Mouse (Mus musculus) cerebellum, postnatal 4 days (tissue): Measurements from ENCODE around the gene Fam213b.
A peak's percentile ranks its signal among the peaks of the same experiment; 100 is the strongest.

Experiments used
- DNase-seq, 2 experiments: peaks; one replicate each; pipeline ENCODE4 v3.0.0; 2022; ENCODE audit warnings: low spot score in 2 of 2, mixed read lengths in 1 of 2

The Fam213b gene

DNA sequence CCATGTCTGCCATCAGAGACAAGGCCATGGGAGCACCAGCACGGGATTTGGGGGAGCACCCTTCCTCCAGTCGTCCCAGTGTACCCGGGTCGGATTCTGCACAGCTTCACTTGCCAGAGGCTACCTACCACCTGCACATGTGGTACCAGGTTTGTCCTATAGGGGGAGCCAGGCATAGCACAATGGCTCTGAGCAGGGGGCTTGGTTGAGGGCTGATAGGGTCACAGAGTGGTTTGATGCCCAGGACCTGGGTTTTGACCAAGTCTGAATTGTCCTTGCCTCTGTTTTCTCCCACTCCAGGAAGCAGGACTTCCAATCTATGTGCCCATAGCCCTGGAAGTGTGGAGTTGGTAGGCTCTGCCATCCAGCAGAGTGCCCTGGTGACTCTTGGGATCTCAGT lies 26.5 kb upstream of the Fam213b start:
- no peak for DNase-seq

DNA sequence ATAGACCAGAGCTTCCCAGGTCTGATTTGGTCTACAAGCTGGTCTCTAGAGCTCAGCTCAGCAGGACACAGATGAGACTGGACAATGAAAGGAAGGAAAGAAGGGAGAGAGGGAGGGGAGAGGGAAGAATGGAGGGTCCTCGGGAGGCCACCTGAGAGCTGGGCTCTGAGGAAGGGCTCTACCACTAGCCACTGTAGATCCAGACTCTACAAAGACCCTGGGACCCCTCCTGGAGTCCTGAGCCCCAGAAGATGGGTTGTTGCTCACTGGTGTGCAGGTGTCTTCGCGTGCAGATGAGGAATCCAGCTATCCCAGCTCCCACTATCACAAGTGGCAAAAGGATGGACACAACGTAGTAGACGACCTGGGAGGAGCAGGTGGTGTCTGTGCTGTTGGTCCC lies 24.0 kb upstream of the Fam213b start:
- no peak for DNase-seq

DNA sequence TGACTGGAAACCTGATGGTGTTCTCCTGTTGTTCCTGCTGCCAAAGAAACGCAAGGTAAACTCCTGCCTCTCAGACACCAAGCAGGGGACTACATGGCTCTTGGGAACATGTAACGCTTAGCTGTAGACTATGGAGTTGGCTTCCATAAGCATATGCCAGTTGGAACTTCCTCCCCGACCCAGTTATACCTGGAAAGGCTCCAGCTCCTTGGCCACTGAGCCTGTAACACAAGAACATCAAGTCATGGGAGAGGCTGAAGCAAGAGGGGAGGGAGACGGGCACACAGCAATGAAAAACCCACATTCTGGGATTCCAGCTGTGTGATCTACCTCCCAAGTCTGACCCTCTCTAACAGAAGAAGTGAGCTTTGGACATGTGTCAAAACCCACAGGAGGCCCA lies 23.4 kb upstream of the Fam213b start:
- no peak for DNase-seq

DNA sequence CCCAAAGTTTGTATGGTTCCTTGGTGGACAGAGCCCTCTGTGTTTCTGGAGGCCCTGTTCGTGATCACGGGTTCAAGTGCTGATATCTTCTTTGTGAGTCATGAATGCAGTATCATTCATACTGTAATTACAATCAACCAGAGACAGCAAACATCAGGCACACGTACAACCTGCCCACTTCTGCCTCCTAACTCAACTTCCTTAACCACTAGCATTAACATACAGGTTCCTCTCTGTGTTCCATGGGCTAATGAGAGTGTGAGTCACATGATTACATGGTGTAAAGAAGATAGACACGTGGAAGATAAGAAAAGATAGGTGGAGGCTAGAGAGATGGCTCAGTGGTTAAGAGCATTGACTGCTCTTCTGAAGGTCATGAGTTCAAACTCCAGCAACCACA lies 17.7 kb upstream of the Fam213b start:
- DNase-seq = no peak

DNA sequence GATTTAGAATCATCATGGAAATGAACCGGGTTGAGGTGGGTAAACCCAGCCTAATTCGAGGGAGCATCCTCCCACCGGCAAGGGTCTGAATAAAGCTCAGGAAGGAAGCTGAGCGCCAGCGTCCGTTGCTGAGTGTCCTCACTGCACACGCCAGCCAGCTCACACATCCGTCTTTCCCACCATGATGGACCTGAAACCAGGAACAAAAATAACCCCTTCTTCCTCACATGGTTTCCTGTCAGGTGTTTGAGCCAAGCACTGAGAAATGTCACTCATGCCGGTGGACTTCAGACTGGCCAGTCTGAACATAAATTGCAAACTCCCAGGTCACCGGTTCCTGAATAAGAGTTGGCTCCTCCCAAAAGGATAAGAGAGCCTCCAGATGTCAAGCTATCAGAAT lies 16.4 kb upstream of the Fam213b start:
- DNase-seq = no peak

DNA sequence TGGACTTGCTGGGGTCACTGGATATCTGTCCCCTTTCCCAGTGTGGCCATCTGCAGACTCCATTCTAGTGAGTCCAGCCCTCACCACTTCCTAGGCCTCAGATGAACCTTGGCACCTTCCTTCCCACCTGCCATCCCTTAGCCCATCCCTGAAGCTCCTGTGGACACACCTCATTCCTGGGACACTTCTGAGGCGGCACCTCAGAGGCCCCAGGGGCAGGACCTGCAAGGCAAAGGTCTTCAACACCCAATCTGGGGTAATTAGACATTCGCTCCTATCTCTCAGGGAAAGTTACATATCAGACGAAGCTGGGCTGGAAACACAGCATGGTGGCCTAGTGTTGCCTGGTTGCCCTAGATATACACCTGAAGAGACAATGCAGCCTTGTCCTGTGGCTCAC lies 15.8 kb upstream of the Fam213b start:
- DNase-seq = no peak

DNA sequence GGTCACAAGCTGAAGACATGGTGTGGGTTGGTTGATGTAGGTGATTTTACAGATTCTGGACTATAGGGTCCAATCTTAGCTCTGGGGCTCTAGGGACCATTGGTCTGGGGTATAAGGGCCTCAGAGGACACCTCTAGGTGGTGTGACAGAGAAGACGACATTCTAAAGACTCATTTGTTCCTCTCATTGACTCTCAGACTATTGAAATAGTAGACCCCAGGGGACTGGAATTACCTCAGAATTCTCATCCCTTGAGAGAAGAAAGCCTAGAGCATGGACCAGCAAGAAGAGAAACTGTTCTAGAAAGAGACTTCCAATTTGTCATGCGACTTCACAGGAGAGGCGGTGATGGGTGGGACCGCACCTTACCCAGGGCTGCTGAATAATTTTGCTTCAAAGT lies 15.3 kb upstream of the Fam213b start:
- DNase-seq = no peak

DNA sequence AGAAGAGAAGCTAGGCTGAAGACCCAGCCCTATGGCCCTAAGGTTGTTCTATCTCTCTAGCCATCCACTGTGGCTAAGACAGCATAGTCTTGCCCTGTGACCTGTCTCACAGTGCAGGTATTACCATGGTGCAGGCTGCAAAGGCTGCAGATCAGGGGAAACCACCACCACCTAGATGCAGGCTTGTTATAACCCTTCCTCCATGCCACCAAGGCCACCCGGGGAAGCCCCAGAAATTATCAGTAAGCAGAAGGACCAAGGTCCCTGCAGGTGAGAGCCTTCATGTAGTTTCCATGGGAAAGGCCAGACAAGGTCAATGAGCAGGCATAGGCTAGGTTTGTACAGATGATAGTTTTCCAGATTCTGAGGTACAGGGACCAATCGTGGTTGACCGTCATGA lies 14.9 kb upstream of the Fam213b start:
- no peak for DNase-seq

DNA sequence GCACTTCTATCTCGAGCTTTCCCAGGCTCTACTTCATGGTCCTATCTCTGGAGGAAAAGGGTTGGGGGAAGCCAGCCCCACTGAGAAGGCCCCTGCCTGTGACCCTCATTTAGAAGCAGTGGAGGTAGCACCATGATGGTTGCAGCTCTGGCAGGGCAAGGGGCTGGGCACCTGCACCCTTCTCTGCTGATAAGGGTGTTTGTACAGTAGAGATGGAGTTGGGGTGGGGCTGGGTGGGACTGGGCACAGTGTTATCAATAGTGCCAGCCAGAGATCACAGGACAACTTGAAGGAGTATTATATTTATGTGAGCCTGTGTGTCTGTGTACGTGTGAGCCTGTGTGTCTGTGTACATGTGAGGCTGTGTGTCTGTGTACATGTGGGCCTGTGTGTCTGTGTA lies 12.7 kb upstream of the Fam213b start:
- DNase-seq = no peak

DNA sequence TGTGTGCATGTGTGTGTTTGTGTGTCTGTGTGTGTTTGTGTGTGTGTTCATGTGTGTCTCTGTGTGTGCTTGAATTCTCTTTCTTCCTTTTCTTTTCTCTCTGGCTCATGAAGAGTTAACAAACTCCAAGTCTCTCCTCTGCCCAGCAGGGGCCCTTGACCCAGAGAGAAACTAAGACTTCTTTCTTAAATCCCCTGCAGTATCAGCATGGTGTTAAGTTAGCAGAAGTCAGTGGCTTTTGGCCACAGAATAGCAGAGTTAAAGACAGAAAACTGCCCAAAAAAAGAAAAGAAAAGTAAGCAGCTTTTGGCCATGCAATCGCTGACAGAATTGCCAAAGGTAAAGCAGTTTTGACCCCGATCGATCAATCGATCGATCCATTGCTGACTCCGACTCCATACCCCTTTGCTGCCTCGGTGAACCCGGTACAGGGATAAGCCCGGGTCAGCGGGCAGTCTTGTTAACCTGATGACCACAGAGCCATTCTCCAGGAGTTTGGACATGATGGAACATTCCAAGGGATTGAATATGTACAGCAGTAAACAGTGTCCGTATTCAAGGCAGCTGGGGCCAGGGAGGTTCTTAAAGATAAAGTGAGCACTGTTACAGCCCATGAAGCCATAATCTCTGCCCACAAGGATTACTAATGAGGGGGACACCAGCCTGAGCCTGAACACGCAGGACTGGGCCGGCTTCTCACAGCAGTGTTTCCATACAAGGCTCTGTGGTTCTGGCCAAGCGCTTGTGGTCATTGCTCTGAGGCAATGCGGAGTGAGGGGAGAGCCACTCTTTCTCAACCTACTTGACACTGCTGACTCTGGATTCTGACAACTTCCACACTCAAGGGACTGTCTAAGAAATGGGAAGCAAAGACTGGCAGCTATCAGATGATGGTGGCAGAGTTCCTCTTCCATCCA lies 11.9 kb upstream of the Fam213b start:
- DNase-seq = no peak

DNA sequence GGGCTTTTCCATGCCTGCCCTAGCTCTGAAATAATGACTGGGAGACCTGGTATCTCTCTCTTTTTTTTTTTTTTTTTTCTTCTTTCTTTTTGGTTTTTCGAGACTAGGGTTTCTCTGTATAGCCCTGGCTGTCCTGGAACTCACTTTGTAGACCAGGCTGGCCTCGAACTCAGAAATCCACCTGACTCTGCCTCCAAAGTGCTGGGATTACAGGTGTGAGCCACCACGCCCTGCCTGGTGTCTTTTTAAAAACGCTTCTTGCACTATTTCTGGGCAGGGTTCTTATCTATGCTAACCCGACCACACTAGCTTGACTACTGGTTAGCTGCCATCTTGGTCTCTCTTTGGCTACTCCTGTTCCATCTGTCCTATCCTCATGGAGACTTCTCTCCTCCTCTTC lies 9.6 kb upstream of the Fam213b start:
- no peak for DNase-seq

DNA sequence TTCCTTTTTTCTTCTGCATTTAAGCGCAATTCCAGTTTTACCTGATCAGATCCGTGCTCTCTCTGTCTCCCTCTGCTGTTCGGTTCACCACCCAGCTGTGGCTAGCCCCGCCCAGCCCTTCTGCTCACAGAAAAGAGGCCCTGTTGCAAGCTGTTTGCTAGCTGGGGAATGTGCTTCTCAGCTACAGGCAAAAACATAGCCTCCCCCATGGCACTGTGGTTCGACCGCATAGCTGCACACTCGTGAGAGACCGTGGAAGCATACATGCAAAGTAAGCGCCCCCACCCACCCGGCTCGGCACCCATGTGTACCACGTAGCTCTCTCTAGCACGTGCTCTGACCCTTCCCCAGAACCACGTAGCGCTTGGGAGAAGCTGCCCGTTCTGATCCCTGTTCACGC lies 8.9 kb upstream of the Fam213b start:
- peak in 1 of 2 experiments; percentile 70 for DNase-seq

DNA sequence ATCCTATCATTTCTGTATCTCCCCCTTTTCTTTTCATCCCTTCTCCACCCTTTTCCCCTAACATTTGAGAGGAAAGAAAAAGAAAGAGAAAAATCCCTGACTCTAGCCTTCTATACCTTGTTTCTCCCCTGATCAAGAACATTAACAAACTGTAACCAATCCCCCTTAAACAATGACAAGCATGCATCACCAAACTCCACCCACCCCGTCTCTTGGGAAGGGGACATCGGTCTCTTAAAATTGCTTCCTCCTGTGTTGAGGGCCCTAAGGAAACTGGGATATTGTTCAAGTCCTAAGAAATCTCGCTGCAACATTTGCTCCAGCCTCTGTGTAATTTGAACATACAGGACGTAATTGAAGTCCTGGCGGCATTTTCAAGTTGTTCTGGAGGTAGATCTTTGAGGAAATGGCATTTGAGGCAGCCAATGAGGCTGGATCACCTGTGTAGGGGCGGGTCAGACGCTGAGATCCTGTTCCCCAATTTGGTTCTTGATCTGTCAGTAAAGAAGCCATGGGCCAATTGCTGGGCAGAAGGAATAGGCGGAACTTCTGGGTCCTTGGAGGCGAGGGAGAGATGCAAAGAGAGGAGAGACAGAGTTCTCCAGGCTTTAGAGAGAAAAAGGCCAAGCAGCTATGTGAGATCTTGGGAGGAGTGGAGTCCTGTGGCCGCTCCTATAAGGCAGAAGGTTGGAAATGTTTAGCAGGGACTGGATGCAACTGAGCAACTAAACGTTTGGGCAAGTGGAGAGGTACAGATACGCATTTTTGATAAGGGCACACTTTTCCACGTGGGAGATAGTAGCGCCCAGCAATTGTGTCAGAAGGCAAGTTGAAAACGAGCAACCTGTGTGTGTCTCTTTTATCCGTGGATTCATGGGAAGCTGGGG lies 5.5 kb upstream of the Fam213b start:
- DNase-seq = peak; percentile 45 to 71

DNA sequence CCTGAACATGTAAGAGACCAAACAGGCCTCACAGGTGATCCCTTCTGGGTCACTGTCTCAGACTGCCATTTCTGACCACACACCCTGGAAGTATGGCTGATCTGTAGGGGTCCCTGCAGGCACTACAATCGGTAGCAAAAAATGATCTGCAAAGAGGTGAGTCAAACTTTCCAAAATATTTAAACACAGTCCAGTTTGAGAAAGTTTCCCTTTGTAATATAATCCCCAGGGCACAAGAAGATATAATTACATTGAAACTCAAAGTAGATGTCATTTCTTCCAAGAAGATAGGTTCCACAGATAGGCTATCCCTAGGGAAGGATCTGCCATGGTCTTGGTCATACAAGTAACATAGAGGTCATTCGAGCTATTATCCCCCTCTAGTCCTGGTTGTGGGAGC lies 3.4 kb upstream of the Fam213b start:
- no peak for DNase-seq

DNA sequence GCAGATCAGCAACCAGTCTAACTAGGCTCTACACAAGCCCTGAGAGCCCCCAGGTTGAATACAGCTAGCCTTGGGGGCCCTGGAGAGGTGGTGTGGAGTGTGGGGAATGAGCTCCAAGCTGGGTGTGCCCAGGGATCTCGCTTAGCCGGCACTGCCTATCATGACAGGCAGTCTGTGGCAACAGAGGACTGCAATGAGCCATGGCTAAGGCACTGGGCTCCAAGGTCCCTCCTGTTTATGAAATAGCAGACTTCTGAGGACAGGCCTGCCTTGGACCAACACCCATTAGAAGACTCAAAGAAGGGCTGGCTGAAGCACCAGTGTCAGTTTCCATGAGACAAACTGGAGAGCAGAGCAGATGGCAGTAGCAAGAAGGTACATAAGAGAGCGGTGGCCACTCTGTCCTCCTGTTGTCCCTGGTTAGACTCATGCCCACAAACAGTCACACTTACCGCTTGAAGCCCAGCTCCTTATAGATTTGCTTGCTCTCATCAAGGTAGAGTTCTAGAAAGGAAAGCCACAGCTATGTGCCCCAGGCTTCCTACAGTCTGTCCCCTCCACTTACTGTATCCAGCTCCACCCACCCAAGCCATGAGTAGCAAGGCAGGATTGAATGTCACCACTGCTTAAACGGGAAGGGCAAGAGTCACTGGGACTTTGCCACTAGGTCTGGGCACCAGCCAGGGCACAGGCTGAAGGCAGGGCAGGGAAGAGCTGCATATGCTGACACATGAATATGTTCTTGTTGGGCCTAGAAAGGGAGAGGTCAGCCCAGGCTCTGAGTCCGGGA lies 1.1 kb downstream of the Fam213b start:
- DNase-seq = no peak

DNA sequence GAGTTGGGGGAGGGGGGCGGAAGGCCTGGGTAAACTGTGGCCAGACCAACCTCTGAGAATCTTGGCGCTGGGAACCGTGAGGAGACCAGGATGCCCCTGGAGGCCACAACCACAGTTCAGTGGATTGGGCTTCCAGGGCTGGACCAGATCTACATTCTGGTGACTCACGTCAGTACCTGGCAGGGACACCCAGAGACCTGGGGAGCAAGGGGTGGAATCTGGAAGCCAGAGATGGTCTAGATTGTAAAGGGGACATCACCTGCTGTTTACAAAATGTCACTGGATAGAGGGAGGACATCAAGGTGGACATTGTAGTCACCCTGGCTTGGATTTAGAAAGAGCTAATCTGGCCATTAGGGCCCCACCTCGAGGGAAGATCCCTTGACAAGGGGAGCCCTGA lies 3.4 kb downstream of the Fam213b start:
- no peak for DNase-seq

DNA sequence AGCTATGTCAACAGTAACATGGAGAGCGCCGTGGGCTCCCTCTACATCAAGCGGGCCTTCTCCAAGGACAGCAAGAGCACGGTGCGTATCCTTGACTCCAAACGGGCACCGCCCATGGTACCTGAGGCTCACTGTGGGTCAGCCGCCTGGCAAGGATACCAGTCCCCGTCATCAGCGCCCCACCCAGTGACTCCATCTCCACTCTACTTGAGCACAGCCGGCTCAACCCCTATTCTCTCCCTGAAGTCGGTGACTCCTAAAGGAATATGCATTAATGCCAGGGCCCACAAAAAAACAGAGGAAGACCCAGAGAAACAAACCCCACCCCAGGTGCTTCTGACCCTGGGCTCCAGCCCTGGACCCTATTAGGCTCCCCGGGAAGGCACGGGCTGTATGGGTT lies 8.0 kb downstream of the Fam213b start:
- no peak for DNase-seq

DNA sequence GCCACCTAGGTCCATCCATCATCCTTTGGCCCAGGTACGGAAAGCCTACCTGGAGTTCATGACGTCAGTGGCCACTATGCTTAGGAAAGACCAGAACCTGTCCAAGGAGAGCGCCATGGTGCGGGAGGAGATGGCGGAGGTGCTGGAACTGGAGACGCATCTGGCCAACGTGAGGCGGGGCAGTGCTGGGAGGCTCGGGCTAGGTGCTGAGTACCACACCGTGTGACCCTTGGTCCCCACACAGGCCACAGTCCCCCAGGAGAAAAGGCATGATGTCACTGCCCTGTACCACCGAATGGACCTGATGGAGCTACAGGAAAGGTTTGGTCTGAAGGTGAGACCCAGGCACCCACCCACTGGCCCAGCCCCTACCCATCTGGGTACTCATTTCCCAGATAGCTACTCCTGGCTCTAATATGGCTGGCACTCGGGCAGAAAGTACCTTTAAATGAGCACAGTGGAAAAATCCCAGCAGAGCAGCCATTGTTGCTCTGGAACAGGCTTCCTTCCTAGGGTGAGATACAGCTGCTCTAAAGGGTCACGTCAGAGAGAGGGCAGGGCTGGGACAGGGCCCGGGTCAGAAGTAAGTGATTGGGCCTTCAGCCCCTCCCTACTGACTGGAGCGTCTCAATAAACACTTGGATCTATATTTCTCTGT lies 11.2 kb downstream of the Fam213b start:
- DNase-seq = no peak

DNA sequence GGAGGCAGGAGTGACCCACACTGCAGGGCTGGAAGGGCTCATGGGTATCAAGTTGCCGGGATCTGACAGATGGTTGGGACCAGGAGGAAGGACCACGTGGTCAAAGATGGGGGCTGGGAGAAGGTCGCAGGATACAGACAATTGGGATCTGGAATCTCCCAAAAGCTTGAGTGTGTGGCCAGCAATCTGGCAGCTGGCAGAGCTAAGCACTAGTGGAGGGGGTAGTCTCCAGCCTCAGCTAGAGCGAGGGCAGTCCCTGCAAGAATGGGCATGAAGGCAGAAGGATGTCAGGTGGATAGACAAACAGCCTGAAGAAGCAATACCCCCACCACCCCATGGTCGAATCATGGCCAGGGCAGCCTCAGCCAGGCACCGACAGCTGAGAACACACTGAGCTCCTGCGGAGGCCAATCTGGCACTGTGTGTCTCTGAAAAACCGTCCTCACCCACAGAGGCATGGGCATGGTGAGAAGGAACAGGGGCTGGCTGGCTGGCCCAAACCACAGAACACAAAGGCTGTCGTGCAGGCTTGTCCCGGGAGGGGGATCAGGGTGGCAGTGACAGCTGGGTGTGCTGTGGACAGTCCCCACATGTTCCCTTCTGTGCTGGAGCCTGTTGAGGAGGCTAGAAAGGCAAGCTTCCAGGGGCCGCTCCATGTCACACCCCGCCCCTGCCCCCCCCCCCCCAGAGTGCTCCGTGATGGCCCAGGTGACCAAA lies 11.9 kb downstream of the Fam213b start:
- peak in 1 of 2 experiments; percentile 52 for DNase-seq

DNA sequence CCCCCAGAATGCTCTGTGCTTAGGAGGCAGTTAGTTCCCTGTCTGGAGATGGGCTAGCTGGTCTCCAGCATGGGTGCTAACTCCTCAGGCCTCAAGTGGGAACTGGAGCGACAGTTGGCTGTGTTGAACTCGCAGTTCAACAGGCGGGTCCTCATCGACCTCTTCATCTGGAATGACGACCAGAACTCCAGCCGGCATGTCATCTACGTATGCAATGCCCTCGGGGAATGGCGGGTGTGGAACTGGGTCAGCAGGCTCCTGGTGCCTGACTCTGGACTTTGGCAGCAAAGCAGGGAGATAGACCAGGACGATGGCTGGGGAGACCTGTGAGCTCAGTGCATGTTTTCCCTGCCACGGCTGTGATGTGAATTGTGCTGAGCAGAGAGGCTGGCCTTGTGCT lies 13.5 kb downstream of the Fam213b start:
- DNase-seq = no peak
